Mouse (Mus musculus): ENCODE measurements around the gene Tgif1. TPM values are rescaled to one million over a fixed set of nuclear protein-coding genes. Genes with fewer than 3 reads are reported as not detected.

The Tgif1 gene
- total and polyA plus RNA-seq, 3 experiments, result 44.5 to 74.4 (median 70.6) TPM

DNA sequence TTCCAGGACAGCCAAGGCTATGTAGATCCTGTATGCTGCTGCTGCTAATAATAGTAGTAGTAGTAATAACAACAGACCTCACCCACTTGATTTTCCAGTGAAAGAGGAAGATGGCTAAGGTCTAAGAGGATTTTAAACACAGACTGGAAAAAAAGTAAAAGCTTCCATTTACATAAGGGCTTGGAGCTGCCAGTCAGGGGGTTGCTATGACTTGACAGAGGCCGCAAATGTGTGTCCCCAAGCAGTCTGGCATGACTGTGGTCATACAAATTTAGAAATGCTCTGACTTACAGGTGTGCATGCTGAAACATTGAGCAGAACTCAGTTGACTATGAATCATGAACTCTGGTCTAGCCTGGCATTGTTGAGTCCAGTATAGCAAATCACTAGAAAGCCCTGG is 45.5 kb downstream of the Tgif1 start:
- Histone ChIP-seq H3K27ac (ENCODE audit: insufficient read depth, low read depth) (peak overlapping the region; percentile 79), H3K4me2 (ENCODE audit: insufficient read depth, low read depth, poor library complexity, severe bottlenecking) (peak overlapping the region; percentile 83; the same call in 1 of the 2 replicates), H3K9me3 (replicated peaks; ENCODE audit: low read length) (no peaks in the 10 kb centered on the region), H3K79me2 (replicated peaks; ENCODE audit: control insufficient read depth, extremely low read depth, insufficient read depth, poor library complexity, severe bottlenecking) (no peaks in the 10 kb centered on the region), H3K4me3 (replicated peaks in 1 of 3; ENCODE audit: low read depth in 2 of 3, low read length in 2 of 3, poor library complexity in 1 of 3) (peak overlapping the region in 2 of 3 experiments; percentile 44 to 49), H3K9ac (ENCODE audit: insufficient read depth, low read depth) (no peak overlapping the region), H3K4me1 (ENCODE audit: control insufficient read depth in 1 of 2, insufficient read depth in 2 of 2) (peaks cover 10 to 36% of the 10 kb centered on the region in 2 experiments), H3K27me3 (replicated peaks) (no peaks in the 10 kb centered on the region), H3K36me3 (replicated peaks in 1 of 2; ENCODE audit: control insufficient read depth in 1 of 2, insufficient read depth in 1 of 2, low read length in 1 of 2) (no peaks in the 10 kb centered on the region)
- dilution Hi-C loops (cut with MboI; ENCODE audit: extremely low pct_ligation_motif_present, extremely low pct_unique_long_range_greater_than_20kb, low sequenced_read_pairs), result no loop called here
- 0 out of 2 replicates have a peak, but pooled peaks have one; percentile 38 for TF ChIP-seq MAZ (IDR thresholded peaks at IDR 0.05; ENCODE audit: low read depth, low read length)
- TF ChIP-seq POLR2A (IDR thresholded peaks at IDR 0.05; ENCODE audit: low read depth, low read length), result no peak
- peak; percentile 96 for TF ChIP-seq EP300 (IDR thresholded peaks at IDR 0.05; ENCODE audit: low read length)
- peak; percentile 59 for TF ChIP-seq SIN3A (IDR thresholded peaks at IDR 0.05; ENCODE audit: low read length)
- no peak for TF ChIP-seq GABPA (IDR thresholded peaks at IDR 0.05; ENCODE audit: insufficient replicate concordance, low read depth, low read length)
- peak; percentile 85 for TF ChIP-seq IRF4 (IDR thresholded peaks at IDR 0.05; ENCODE audit: low read depth, low read length)
- TF ChIP-seq RAD21 (IDR thresholded peaks at IDR 0.05; ENCODE audit: low read depth, low read length), result no peak; the same call in 1 of the 2 replicates
- 0 out of 2 replicates have a peak, but pooled peaks have one; percentile 34 for TF ChIP-seq MAX (IDR thresholded peaks at IDR 0.05; ENCODE audit: low read length)
- TF ChIP-seq ETS1 (conservative IDR thresholded peaks at IDR 0.05; ENCODE audit: low read depth, low read length), result peak; percentile 93
- peak; percentile 83 for TF ChIP-seq BHLHE40 (IDR thresholded peaks at IDR 0.05; ENCODE audit: low read depth, low read length)
- peak; percentile 70; the same call in 1 of the 2 replicates for TF ChIP-seq MYC (IDR thresholded peaks at IDR 0.05; ENCODE audit: low read depth, low read length)
- peak; percentile 62 for TF ChIP-seq JUN (IDR thresholded peaks at IDR 0.05; ENCODE audit: insufficient read depth, low read depth, low read length)
- no peak for TF ChIP-seq NELFE (IDR thresholded peaks at IDR 0.05; ENCODE audit: low read depth, low read length)
- no peak for TF ChIP-seq ZC3H11A (IDR thresholded peaks at IDR 0.05; ENCODE audit: low read depth, low read length)
- TF ChIP-seq UBTF (IDR thresholded peaks at IDR 0.05; ENCODE audit: low read depth, low read length), result no peak
- peak; percentile 58; the same call in 1 of the 2 replicates for TF ChIP-seq CHD2 (IDR thresholded peaks at IDR 0.05; ENCODE audit: low read length)
- 0 out of 2 replicates have a peak, but pooled peaks have one; percentile 44 for TF ChIP-seq RCOR1 (conservative IDR thresholded peaks at IDR 0.05; ENCODE audit: low read depth, low read length)
- TF ChIP-seq CTCF (conservative IDR thresholded peaks at IDR 0.05 in 1 of 2, IDR thresholded peaks at IDR 0.05 in 1 of 2; ENCODE audit: low read depth in 2 of 2, low read length in 2 of 2), result no peak
- no peak for TF ChIP-seq PAX5 (IDR thresholded peaks at IDR 0.05; ENCODE audit: low read length)
- no peak for TF ChIP-seq NRF1 (IDR thresholded peaks at IDR 0.05; ENCODE audit: low read depth, low read length)
- no peak for TF ChIP-seq E2F4 (IDR thresholded peaks at IDR 0.05; ENCODE audit: insufficient replicate concordance, low read depth, low read length)
- peak; percentile 75 for TF ChIP-seq ZNF384 (IDR thresholded peaks at IDR 0.05; ENCODE audit: low read depth, low read length)
- TF ChIP-seq JUND (conservative IDR thresholded peaks at IDR 0.05; ENCODE audit: low read depth, low read length), result peak; percentile 84
- peak; percentile 86 for TF ChIP-seq TCF12 (IDR thresholded peaks at IDR 0.05; ENCODE audit: low read depth, low read length)
- no peak for TF ChIP-seq SMC3 (IDR thresholded peaks at IDR 0.05; ENCODE audit: low read depth, low read length)
- TF ChIP-seq ZKSCAN1 (IDR thresholded peaks at IDR 0.05; ENCODE audit: borderline replicate concordance, low read depth, low read length), result no peak
- TF ChIP-seq HCFC1 (IDR thresholded peaks at IDR 0.05; ENCODE audit: low read depth, low read length), result no peak
- peak; percentile 94 for TF ChIP-seq MEF2A (IDR thresholded peaks at IDR 0.05; ENCODE audit: borderline replicate concordance, low read depth, low read length)
- 0 out of 2 replicates have a peak, but pooled peaks have one; percentile 52 for TF ChIP-seq MAFK (IDR thresholded peaks at IDR 0.05; ENCODE audit: insufficient replicate concordance, low read length)
- in situ Hi-C loops (cut with MboI; ENCODE audit: low pct_ligation_motif_present, low pct_unique_long_range_greater_than_20kb, low sequenced_read_pairs), result no loop called here
- DNase-seq (ENCODE audit: extremely low read depth), result peak; percentile 89

All from CH12.LX (cell line).